Mouse (Mus musculus): ENCODE data around the gene Tas2r143. TPM values are rescaled to one million over a fixed set of nuclear protein-coding genes. Genes with fewer than 3 reads are reported as not detected.

Gene Tas2r143
- polyA plus RNA-seq, 1 experiment, result not detected

- Histone ChIP-seq H3K27me3 (ENCODE audit: control insufficient read depth, insufficient read depth, low read length, poor library complexity, severe bottlenecking) (no peaks in the 10 kb centered on the region), H3K27ac (ENCODE audit: insufficient read depth, low read length) (no peak overlapping the region), H3K4me3 (ENCODE audit: low read depth, low read length) (no peak overlapping the region), H3K4me1 (ENCODE audit: control insufficient read depth, insufficient read depth, low read length) (no peaks in the 10 kb centered on the region), H3K9ac (ENCODE audit: low read depth, poor library complexity, severe bottlenecking) (no peak overlapping the region), H3K36me3 (ENCODE audit: control insufficient read depth, insufficient read depth, low read length, poor library complexity, severe bottlenecking) (no peaks in the 10 kb centered on the region), H3K9me3 (replicated peaks; ENCODE audit: control insufficient read depth, insufficient read depth, low read length, poor library complexity, severe bottlenecking) (no peaks in the 10 kb centered on the region)
- TF ChIP-seq EP300 (IDR thresholded peaks at IDR 0.05; ENCODE audit: insufficient read depth, low read depth, low read length), result no peak
- no peak for TF ChIP-seq CTCF (IDR thresholded peaks at IDR 0.05; ENCODE audit: low read depth, low read length)
- TF ChIP-seq POLR2A (IDR thresholded peaks at IDR 0.05; ENCODE audit: insufficient read depth, low read length), result no peak
These were observed 41.4 kb downstream of the Tas2r143 start for GRCm38 (mm10) chr6:42441395-42441794.

GRCm38 (mm10) chr6:42444491-42444890, 44.5 kb downstream of the Tas2r143 start:
- Histone ChIP-seq H3K9ac (ENCODE audit: low read depth, poor library complexity, severe bottlenecking) (no peak overlapping the region), H3K27ac (ENCODE audit: insufficient read depth, low read length) (no peak overlapping the region), H3K36me3 (ENCODE audit: control insufficient read depth, insufficient read depth, low read length, poor library complexity, severe bottlenecking) (no peaks in the 10 kb centered on the region), H3K27me3 (ENCODE audit: control insufficient read depth, insufficient read depth, low read length, poor library complexity, severe bottlenecking) (no peaks in the 10 kb centered on the region), H3K4me3 (ENCODE audit: low read depth, low read length) (no peak overlapping the region), H3K4me1 (ENCODE audit: control insufficient read depth, insufficient read depth, low read length) (no peaks in the 10 kb centered on the region), H3K9me3 (replicated peaks; ENCODE audit: control insufficient read depth, insufficient read depth, low read length, poor library complexity, severe bottlenecking) (no peaks in the 10 kb centered on the region)
- TF ChIP-seq POLR2A (IDR thresholded peaks at IDR 0.05; ENCODE audit: insufficient read depth, low read length) (no peak), CTCF (IDR thresholded peaks at IDR 0.05; ENCODE audit: low read depth, low read length) (no peak), EP300 (IDR thresholded peaks at IDR 0.05; ENCODE audit: insufficient read depth, low read depth, low read length) (no peak)

GRCm38 (mm10) chr6:42447381-42447780, 47.3 kb downstream of the Tas2r143 start:
- H3K27ac ChIP-seq (ENCODE audit: insufficient read depth, low read length), result no peak overlapping the region
- H3K27me3 ChIP-seq (ENCODE audit: control insufficient read depth, insufficient read depth, low read length, poor library complexity, severe bottlenecking), result no peaks in the 10 kb centered on the region
- H3K9ac ChIP-seq (ENCODE audit: low read depth, poor library complexity, severe bottlenecking), result no peak overlapping the region
- no peaks in the 10 kb centered on the region for H3K36me3 ChIP-seq (ENCODE audit: control insufficient read depth, insufficient read depth, low read length, poor library complexity, severe bottlenecking)
- no peak overlapping the region for H3K4me3 ChIP-seq (ENCODE audit: low read depth, low read length)
- H3K4me1 ChIP-seq (ENCODE audit: control insufficient read depth, insufficient read depth, low read length), result no peaks in the 10 kb centered on the region
- TF ChIP-seq EP300 (IDR thresholded peaks at IDR 0.05; ENCODE audit: insufficient read depth, low read depth, low read length), result no peak
- no peak for TF ChIP-seq CTCF (IDR thresholded peaks at IDR 0.05; ENCODE audit: low read depth, low read length)
- no peak for TF ChIP-seq POLR2A (IDR thresholded peaks at IDR 0.05; ENCODE audit: insufficient read depth, low read length)
- no peaks in the 10 kb centered on the region for H3K9me3 ChIP-seq (replicated peaks; ENCODE audit: control insufficient read depth, insufficient read depth, low read length, poor library complexity, severe bottlenecking)

Other genes with a start within 250 kb of the Tas2r143 start
- not detected in 2 replicates for gene Tas2r144, start 184.9 kb upstream of the Tas2r143 start, polyA plus RNA-seq (2011; ENCODE audit: insufficient read depth, insufficient read length, low read depth, missing spikeins)
- 14.8 and 15.0 TPM in 2 replicates for gene Gstk1, start 154.3 kb upstream of the Tas2r143 start, polyA plus RNA-seq (2011; ENCODE audit: insufficient read depth, insufficient read length, low read depth, missing spikeins)
- 1.9 and 2.1 TPM in 2 replicates for gene Tmem139, start 138.3 kb upstream of the Tas2r143 start, polyA plus RNA-seq (2011; ENCODE audit: insufficient read depth, insufficient read length, low read depth, missing spikeins)
- gene Casp2, start 135.3 kb upstream of the Tas2r143 start, polyA plus RNA-seq (2011; ENCODE audit: insufficient read depth, insufficient read length, low read depth, missing spikeins), result 37.3 and 37.8 TPM in 2 replicates
- gene Clcn1, start 113.6 kb upstream of the Tas2r143 start, polyA plus RNA-seq (2011; ENCODE audit: insufficient read depth, insufficient read length, low read depth, missing spikeins), result 4.5 and 7.0 TPM in 2 replicates
- 0.63 and 1.3 TPM in 2 replicates for gene Fam131b, start 75.6 kb upstream of the Tas2r143 start, polyA plus RNA-seq (2011; ENCODE audit: insufficient read depth, insufficient read length, low read depth, missing spikeins)
- gene Zyx, start 50.6 kb upstream of the Tas2r143 start, polyA plus RNA-seq (2011; ENCODE audit: insufficient read depth, insufficient read length, low read depth, missing spikeins), result 42.6 and 52.2 TPM in 2 replicates
- 19.3 and 20.6 TPM in 2 replicates for gene Epha1, start 27.0 kb upstream of the Tas2r143 start, polyA plus RNA-seq (2011; ENCODE audit: insufficient read depth, insufficient read length, low read depth, missing spikeins)
- gene Tas2r135, start 5.2 kb downstream of the Tas2r143 start, polyA plus RNA-seq (2011; ENCODE audit: insufficient read depth, insufficient read length, low read depth, missing spikeins), result not detected in 2 replicates
- not detected in 2 replicates for gene Tas2r126, start 34.3 kb downstream of the Tas2r143 start, polyA plus RNA-seq (2011; ENCODE audit: insufficient read depth, insufficient read length, low read depth, missing spikeins)
- gene Olfr458, start 65.0 kb downstream of the Tas2r143 start, polyA plus RNA-seq (2011; ENCODE audit: insufficient read depth, insufficient read length, low read depth, missing spikeins), result not detected in 2 replicates
- gene Olfr457, start 76.1 kb downstream of the Tas2r143 start, polyA plus RNA-seq (2011; ENCODE audit: insufficient read depth, insufficient read length, low read depth, missing spikeins), result not detected in 2 replicates
- not detected in 2 replicates for gene Olfr456, start 87.0 kb downstream of the Tas2r143 start, polyA plus RNA-seq (2011; ENCODE audit: insufficient read depth, insufficient read length, low read depth, missing spikeins)
- gene Olfr455, start 147.3 kb downstream of the Tas2r143 start, polyA plus RNA-seq (2011; ENCODE audit: insufficient read depth, insufficient read length, low read depth, missing spikeins), result not detected in 2 replicates
- not detected in 2 replicates for gene Tcaf3, start 197.5 kb downstream of the Tas2r143 start, polyA plus RNA-seq (2011; ENCODE audit: insufficient read depth, insufficient read length, low read depth, missing spikeins)
- gene Tcaf2, start 245.0 kb downstream of the Tas2r143 start, polyA plus RNA-seq (2011; ENCODE audit: insufficient read depth, insufficient read length, low read depth, missing spikeins), result 3.4 and 4.5 TPM in 2 replicates

All from ES-Bruce4 (cell line).